Mouse (Mus musculus): ENCODE measurements around the gene Rassf6.
"Not testable (repeated sequence)": the region's sequence is repeated elsewhere in the genome, so short reads cannot be mapped to it uniquely, and the experiment has no call there.

The Rassf6 gene

DNA sequence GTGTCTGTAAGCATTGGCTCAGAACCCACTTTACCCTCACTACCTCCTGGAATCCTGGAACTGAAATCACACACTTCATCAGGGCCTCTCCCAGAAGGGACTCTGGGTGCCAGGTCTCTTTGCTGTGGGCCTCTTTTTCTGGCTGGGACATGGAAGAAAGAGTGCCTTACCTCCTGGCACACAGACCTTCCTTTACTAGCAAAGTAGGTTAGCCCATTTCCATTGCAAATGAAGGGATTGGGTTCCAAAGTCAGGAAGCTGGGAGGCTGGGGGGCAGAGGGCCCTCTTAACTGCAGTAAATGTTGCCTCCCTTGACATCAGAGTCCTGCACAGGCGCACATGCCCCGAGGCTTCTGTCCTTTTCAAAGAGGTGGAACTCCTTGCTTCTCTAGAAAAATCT, 17.2 kb downstream of the Rassf6 start:
- no peak for DNase-seq

DNA sequence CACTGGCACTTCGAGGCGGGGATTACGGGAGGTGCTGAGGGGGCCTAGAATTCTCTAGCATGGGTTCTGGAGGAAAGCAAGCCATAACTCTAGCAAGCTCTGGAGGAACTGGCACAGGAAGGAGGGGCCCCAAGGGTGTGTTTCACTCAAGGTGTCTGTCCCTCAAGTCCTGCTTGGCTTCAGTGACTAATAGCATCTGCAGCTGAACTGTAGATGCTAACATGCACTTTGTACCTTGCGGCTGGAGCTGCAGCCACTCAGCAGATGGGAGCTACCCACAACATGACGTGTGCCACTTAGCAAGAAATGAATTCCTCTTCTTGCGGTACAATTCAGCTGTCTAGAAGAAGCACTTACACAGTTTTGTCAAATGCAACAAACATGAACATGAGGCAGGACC, 18.7 kb downstream of the Rassf6 start:
- no peak for DNase-seq

DNA sequence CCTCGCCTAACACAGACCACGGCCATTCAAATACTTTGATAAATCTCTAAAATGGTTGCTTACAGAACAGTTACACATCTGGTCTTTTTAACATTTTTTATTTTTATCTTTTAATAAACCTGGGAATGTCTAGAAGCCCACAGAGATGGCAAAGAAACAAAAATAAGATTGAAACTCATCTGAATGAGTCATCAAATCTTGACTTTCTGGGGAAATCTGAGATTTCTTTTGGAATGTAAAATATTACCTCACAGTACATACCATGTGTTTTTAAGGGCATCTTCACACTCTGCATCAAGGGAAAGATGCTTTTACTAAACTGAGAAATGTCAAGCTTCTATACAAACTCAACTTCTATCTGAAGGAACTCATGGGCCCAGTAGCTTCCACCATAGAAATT, 19.1 kb downstream of the Rassf6 start:
- no peak for DNase-seq

DNA sequence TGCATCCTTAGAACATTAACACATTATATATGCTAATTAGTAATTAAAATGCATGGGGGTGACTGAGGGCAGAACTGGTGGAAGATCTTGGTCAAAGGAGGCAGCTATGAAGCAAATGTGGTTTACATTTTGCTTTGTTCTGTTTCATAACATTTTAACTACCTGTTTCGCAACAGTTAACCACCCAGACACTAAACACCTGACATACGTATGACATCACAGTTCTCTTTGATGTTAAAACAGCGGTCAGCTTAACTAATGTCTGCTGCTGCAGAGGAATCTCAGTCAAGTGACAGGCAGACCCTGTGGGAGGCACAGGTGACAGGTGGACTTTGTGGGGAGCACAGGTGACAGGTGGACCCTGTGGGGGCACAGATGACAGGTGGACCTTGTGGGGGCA, 22.6 kb downstream of the Rassf6 start:
- DNase-seq = no peak

DNA sequence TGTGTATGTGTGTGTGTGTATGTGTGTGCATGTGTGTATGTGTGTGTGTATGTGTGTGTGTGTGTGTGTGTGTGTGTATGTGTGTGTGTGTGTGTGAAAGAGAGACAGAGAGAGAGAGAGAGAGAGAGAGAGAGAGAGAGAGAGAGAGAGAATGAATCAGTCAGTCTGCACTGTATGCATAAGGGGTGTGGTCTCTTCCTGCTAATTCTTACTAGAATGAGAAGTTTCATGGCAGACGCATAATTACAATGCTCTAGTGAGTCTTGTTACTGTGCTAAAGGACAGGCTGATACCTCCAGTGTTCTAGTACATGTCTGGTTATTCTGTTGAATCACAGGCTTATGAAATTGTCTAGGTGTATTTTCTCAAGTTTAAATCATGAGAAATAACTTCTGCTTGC, 27.7 kb downstream of the Rassf6 start:
- not testable (repeated sequence) for DNase-seq

DNA sequence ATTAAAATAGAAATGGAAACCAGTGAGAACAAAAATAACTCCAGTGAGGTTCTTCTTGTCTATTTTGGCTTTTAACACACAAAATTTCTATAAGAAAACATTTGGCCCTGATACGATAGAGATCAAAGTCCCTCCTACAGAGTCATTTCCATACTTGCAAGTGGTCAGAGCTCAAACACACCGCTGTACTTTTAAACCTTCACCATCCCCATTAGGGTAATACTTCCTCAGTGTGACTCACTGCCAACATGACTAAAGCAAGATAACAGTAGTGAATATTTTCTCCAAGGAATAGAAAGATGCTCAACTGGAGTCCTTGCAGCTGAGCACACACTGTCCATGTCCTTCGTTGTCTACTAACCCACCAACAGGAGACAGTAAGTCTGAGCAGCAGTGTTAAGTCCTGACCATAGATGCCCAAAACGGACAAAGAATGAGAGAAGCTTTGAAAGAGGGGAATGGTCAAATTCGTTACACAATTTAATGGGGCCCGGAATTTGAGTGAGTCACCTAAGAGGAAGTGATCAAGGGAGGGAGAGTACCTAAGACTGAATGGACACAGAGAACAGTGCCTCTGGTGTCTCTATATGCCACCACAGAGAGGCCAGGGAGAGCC, 28.4 kb downstream of the Rassf6 start:
- DNase-seq = no peak

DNA sequence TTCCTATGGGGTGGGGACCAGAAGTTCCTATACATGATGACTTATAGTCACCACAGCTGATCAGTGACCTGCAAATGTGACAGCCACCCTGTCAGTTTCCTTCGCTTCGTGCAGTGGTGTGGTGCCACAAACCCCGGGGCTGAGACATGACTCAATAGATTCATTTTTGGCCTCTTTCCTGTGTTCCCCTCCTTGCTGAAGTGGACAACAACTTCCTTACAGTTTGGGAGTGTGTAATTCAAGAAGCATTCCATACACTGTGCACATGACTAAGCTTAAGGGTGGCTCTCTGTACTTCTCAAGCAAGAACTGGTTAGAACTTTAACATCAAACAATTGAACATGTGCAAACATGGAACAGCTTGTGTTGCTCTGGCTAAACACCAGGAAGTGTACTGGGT, 29.1 kb downstream of the Rassf6 start:
- no peak for DNase-seq

DNA sequence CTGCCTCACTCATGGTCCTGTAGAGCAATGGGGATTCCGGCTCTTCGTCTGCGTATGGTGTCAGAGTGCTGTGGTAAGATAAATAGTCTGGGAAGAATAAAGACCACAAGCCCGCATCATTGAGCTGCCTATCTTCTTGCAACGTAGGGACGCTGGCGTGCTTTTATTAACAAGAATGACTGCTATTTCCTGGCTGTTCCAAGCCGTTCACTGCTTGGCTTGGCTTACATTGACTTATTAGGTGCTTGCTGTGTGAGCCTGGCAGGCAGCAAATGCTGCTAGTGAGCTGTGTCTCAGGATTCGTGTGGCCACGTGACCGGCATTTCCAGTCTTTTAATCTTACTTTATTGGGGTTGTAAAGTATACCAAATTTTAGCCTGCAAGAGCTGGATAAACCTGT, 31.6 kb downstream of the Rassf6 start:
- no peak for DNase-seq

DNA sequence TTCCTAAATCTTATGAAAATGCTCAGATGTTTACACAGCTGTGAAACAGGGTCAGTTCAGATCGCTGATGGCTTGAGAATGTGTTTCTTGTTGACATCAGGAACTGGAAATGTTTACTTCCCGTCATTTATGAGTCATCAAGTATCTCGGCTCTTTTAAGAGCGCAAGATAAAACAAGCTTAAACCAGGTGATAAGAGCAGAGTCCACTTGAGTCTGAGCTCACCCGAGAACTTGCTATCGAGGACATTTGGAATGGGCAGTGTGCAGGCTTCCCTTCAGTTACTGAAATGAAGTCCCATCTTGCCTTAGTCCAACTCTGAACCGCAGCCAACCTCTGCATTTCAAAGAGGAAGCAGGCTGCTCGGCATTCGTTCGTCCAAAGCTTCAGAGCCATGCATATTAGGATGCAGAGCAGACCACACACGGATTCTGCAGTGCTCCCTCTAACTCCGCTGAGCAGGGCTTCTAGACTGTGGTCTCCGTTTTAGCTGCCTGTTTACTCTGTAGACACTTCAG, 37.0 kb downstream of the Rassf6 start:
- no peak for DNase-seq

DNA sequence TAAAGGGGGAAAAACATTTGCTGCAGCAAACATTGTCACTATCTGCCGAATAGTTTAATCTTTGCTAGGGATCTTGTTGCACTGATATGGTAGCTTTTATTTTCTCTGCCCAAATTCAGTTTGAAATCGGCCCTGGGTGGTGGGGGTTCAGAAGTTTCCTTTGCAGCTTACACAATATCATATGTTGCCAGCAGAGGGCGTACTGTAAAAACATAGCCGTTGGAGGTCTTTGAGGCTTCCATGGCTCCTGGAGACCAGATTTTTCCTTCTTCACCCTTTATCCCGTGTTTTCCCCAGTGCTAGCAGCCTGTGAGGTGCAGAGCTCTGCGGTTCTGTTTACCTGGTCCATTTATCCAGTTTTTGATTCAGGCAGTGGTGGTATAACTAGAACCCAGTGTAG, 39.0 kb downstream of the Rassf6 start:
- DNase-seq = peak; percentile 19

DNA sequence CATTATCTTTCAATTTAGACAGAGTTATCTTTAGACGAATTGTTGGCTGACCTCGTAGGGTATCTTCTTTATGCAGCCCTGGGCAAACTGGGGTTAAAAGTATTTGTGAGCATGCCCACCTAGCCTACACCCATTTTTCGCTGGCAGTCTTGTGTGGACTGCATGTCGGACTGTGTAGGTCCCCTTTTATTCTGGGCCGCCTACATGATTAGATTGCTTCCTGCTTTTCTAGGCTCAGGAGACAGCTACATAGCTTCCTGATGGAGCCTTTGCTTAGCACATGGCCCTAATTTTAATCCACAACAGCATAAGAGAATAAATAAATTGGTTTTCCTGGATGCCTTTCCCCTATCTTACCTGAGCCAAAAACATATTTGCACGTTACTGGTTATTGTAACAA, 44.3 kb downstream of the Rassf6 start:
- no peak for DNase-seq

DNA sequence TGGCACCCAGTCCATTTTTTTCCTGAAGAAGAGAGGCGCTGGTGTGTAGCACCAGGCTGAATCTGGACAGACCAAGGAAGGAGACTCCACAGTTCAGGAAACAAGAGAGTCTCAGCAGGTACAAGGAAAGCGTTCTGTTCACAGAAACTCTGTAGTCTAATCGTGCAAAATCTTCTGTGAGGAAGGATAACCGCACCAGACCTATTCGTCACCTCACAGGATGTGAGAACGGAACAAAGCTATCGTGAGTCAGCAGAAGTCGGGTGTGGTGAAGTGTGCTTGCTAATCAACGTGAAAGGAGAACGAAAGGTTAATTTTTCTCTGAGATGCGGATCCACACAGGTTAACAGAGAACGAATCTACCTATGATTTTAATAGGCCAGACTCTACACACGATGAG, 45.5 kb downstream of the Rassf6 start:
- DNase-seq = no peak

DNA sequence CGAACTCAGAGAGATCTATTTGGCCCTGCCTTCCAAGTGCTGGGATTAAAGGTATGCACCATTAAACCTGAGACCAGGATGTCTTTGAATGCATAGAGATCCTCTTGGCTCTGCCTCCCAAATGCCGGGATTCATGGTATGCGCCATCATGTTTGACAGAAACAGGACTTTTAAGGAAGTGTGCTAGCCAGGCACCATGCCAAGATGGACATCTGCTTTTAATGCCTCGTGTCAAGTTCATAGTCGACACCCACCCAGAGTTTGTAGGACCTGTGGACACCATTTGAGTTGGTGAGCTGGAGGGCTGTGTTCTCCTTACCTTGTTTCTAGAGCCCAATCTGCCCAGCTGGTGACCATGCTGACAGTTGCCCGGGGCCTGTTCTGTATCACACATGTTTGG, 48.5 kb downstream of the Rassf6 start:
- DNase-seq = no peak

DNA sequence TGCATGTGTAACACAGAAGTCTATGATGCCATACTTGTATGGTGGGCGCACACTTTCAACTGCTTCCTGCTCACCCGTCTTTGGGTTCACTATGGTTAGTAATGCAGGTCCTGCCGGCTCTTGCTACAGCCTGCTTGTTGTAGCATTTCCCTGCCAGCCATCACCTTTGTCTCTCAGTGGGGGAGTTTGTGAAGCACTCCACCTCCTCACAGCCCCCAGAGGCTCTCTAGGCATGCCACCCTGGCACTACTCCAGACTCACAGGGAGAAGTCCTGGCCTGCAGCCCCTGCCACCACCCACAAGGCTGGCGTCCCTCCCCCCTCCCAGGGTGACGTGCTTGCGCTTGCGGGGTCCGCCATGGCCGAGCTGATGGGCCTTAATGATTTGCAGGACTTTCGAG, 49.8 kb downstream of the Rassf6 start:
- DNase-seq = no peak

DNA sequence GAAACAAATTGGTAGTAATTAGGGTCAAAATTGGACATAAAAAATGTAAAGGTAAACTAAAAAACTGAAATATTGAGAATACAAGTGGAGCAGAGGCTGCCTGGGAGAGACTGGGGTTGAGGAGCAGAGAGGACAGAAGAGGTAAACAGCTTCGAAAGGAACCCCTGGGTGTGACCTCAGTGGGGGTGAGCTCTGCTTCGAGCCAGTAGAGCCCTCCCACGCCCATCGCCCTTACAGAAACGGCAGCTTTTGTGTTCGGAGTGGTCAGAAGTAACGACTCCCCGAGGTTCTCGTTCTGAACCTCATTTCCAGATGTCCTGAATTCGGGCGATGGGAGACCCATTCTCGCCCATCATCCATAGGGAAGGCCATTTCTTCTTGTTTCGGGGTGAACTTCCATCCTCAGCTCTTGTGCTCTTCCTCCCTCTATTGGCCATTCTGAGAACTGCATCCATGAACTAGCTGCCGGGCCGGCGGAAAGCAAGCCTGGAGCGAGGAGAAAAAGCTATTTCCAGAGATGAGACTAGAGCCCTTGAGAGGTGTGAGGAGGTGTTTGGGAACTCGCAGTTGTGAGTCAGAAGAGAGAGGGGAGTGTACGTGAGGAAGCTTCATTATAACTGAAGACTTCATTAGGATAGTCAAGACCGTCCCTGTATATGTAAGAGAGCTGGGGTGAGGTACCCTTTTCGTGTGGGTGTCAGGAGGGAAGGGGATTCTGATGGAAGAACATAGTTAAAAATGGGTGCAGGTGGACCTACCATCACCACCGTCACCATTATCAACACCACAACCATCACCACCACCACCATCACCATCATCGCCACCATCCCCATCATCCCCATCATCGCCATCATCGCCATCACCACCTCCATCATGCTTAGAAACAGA, 51.5 kb downstream of the Rassf6 start:
- DNase-seq = peak; percentile 82

DNA sequence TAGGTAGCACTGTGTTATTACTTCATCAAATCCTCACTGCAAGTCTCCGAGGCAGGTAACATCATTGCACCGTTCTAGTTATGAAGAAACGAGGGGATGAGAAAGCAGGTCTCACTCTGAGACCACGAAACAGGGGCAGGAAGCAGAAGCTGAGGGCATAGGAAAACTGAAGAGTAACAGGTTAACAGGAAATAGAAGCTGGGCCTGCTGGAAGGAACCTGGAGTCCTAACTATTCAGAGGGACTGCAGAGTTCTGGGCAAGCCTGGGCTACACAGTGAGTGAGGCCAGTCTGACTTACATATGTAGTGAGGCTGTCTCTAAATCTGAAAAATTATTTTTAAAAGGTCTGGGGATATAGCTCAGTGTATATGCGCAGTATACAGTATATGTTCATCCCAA, 52.4 kb downstream of the Rassf6 start:
- DNase-seq = no peak

DNA sequence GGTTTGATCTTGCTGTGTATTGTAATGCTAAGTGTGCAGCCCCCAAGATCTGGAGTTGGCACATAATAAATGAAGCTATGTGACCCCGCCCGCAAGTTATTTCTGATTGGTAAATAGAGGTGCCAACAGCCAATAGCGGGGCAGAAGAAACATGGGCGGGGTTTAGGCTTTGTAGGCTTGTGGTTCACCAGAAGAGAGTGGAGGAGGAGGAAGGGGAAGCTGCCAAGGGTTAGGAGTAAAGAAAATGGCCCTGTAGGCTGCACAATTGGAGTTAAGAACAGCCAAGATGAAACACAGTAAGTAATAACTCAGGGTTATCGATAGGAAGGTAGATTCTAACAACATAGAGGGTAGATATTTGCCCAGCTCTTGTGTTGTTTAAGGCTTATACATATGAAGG, 53.9 kb downstream of the Rassf6 start:
- no peak for DNase-seq

DNA sequence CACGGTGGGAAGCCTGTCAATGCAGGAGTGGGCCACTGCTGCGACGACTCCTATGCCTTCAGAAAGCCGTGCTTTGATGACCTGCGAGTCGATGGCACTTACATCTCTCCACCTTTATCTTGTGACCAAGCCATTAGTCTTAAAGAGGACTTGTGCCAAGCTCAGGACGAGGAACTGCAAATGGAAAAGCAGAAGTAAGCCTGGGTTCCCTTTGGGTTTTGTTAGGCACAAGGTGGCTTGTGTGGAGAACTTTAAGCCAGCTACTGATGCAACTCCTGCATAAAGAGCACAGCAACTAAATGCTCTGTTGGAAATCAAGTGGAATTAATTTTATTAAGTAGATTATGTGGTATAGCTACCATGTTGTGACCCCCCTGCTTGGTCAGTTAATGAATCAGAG, 55.7 kb downstream of the Rassf6 start:
- DNase-seq = no peak

DNA sequence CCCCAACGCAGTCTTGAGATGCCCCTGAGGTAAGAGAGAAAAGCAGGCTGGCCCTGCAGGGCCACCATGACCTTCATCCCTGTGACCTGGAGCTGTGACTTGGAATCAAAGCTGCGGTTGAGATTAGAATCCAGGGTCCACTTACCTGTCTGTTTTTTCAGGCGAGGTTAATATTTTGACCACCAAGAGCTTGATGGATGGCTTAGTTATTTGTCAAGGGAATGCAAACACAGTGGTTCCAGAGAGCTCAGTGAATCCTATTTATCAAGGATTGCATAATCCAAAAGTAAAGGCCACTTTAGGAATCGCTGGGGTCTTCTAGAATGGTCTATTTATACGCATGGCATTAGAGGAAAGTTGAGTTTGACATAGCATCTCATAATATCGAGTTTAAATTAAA, 58.3 kb downstream of the Rassf6 start:
- DNase-seq = no peak

DNA sequence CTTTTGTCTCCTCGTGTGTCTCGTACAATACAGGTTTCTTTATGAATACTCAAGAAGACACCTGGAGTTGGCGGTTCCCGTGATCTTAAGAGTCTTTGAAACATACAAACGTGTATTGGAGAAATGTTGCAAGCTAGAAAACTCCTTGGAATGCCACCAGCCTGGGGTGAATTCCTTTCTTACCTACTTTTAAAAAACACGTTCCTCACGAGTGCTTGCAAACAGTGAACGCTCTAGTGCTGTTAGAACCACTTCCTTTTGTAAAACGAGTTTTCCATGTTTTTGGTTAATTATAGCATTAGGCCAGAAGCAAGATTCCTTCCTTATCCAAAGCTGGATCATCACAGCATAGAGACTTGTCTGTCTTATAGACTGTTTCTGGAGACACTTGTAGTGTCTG, 60.9 kb downstream of the Rassf6 start:
- no peak for DNase-seq

DNA sequence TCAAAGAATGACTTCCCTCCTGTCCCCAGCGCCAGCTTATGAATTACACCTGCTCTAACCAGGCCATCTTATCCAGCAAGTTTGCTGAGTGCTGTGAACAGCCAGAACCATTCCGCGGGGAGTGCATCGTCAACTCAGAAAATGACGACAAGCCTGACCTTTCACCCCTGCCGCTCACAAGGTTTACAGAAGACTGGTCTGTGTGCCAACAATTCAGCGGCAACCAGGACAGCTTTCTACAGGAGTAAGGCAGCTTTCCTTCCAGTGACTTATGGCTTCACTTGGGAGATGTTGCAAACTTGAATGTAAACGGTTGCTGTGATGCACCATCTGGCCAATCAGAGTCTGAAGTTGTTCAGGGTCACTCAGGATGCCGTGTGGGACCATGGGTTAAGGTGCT, 62.7 kb downstream of the Rassf6 start:
- no peak for DNase-seq

DNA sequence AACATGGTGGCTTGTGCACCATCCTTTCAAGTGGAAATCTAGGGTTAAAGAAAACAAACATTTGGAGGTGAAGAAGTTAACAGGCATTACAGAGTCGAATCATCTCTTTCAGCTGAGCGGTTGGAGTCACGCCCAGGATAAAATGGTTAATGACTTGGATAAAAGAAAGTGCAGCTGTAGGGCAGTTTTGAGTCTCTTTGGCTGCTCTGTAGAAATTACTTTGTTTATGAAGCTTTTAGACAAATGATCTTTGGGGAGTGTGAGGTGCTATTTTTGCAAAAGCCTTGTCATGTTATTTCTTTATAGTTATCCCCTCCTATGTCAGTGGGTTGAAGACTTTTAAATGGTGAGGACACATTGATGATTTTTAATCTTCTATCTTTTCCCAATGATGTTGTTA, 69.2 kb downstream of the Rassf6 start:
- no peak for DNase-seq

DNA sequence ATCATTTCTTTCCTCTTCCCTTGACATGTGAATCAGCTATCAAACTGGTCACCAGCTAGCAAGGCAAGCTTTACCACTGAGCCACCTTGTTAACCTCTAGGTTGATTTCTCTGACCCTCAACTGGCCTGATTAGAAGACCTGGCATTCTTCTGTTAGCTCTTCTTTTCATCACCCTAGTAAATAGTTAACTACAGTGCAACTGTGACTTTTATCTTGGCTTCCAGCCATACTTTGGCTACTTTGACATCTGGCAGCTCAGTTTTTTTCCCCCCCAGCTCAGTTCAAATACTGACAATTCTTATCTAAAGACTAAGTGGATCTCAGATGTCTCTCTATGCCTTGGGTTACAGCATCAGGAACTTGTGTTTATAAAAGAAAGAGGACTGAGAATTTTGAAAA, 72.1 kb downstream of the Rassf6 start:
- no peak for DNase-seq

DNA sequence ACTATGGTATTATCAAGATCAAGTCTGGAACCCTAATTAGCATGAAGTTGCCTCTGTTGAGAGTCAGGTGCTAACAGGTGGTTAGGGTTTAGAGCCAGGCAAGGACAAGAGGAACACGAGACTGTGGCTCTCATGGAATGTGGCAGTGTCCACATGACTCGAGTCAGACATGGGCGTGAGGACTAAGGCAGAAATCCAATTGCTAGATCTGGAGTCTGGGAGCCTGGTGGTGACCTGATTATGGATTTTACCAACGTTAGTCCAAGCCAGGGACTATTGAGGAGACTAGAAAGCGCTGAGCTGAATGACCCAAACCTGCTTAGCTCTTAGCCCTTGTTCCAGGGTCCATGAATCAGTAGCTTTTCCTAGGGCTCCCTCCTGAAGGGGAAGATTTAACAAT, 72.7 kb downstream of the Rassf6 start:
- no peak for DNase-seq

DNA sequence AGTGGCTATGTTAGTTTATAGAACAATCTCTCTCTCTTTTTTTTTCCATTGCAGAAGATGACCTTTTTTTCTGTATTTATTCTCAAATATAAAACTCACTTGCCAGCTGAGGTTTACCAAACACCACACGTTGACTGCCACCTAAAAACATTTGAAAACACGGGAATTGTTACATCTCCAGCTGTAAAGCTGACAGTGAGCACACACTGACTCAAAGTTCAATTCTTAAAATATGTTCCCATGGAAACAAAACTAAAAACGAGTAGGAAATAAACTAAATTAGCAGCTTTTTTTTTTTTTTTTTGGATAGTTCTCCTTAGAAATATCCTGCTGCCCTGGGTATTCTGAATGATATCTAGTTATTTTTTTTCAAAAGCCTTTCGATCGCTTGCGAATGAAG, 75.3 kb downstream of the Rassf6 start:
- no peak for DNase-seq

Measured in right cerebral cortex, postnatal 25 days (tissue).